Mouse (Mus musculus) gastrocnemius, postnatal 10 days (tissue): ENCODE results near the gene Nicn1. TPM values are rescaled to one million over a fixed set of nuclear protein-coding genes. Genes with fewer than 3 reads are reported as not detected.
"Not testable (repeated sequence)": the region's sequence is repeated elsewhere in the genome, so short reads cannot be mapped to it uniquely, and the experiment has no call there.

Experiments
- DNase-seq: peaks from one replicate; pipeline ENCODE4 v3.0.0; 2021; ENCODE audit warnings: mixed read lengths
- long read RNA-seq, 2 experiments: library from polyadenylated mRNA; stranded (forward); transcript quantifications; one replicate each; pipeline ENCODE4 v2.0.0; 2021
- total RNA-seq, 2 experiments: library from RNA; stranded (reverse); gene quantifications; 2 replicates each; pipeline ENCODE4 v1.2.3; 2021

The Nicn1 gene
- 10 to 100 TPM in 1 of 2 experiments, 1 to 10 TPM in 1; 9.2 to 12.8 TPM for total RNA-seq
- long read RNA-seq, experiment 1, transcript Nicn1-201 (6 exons, 2,133 nt): major isoform, 9 of 13 reads
- long read RNA-seq, experiment 1, partial matches to known transcripts: 1 of 13 reads
- long read RNA-seq, experiment 1, other reads (novel, unspliced or antisense): 3 of 13 reads
- long read RNA-seq, experiment 2, transcript Nicn1-201 (6 exons, 2,133 nt): major isoform, 17 of 21 reads
- long read RNA-seq, experiment 2, partial matches to known transcripts: 1 of 21 reads
- long read RNA-seq, experiment 2, other reads (novel, unspliced or antisense): 3 of 21 reads

- peak; percentile 74 for DNase-seq
Measured at GRCm38 (mm10) chr9:108290016-108290750, at the start of gene Nicn1. Nicn1 (plus strand) TSS chr9:108290429.

DNA sequence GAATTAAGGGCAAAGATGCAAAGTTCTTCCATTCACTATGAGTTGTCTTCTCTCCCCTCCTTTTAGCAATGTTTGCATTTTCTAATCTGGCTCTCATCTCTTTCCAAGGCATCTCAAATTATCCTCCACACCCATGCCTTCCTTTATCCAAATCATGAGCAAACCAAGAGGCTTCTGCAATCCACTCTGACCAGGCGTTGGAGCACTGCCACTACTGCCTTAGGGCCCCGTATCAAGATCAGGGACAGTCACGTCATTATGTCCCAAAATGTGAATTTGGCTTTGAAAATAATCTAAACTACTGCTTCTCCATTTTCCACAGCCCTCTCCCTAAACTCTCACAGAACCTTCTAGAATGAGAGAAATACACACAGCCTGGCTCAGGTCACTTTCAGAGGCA lies 45.7 kb upstream of the Nicn1 start:
- peak; percentile 26 for DNase-seq

DNA sequence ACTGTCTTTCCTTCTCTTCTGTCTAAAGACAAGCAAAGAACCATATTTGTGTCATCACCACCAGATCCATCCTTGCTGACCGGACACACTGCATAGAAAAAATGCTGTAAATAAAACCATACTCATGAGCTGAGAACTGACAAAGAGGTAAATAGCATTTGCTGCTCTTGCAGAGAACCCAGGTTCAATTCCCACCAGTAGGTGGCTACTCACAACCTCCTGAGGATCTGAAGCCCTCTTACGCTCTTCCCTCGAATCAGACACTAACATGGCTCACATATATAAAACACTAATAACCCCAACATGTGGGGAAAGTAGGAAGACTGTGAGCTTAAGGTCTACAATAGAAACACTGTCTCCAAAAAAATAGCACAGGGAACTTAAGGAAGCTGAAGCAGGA lies 45.2 kb upstream of the Nicn1 start:
- no peak for DNase-seq

- DNase-seq: no peak
Measured at GRCm38 (mm10) chr9:108248957-108249356, 41.3 kb upstream of the Nicn1 start.

- peak; percentile 35 for DNase-seq
Measured at GRCm38 (mm10) chr9:108251877-108252276, 38.4 kb upstream of the Nicn1 start.

DNA sequence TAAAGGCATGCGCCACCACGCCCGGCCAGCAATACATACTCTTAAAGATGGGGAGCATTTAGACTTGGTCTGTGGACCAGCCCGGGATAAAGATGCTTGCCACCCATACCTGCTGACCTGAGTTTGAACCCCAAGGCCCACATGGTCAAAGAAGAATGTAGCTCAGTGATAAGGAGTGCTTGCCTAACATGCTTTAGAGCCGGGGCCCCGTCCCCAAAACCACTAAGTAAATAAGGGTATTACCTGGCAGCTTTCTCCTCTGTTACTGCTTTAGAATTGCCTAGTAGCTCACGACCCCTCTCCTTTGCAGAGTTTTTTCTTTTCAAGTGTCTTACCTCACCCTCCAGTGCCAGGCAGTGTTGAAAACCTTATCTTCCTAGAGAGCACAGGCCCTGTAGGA lies 37.5 kb upstream of the Nicn1 start:
- no peak for DNase-seq

DNA sequence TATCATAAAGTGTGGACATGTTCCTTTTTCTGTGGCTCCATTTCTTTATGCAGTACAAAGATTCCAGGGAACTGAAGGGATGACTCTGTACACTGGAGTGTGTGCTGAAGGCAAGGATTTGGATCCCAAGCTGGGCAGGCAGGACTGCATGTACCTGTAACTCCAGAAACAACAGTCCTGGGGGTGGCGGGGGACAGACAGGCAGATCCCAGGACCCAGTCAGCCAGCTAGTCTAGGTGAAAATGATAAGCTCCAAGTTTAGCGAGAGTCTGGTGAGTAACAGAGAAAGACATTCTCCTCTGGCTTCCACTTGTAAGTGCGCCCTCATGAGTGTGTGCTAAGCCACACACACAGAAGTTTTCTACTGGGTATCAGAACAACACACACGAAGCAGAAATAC lies 29.7 kb upstream of the Nicn1 start:
- no peak for DNase-seq

- DNase-seq: peak; percentile 15
Measured at GRCm38 (mm10) chr9:108261865-108262264, 28.4 kb upstream of the Nicn1 start.

DNA sequence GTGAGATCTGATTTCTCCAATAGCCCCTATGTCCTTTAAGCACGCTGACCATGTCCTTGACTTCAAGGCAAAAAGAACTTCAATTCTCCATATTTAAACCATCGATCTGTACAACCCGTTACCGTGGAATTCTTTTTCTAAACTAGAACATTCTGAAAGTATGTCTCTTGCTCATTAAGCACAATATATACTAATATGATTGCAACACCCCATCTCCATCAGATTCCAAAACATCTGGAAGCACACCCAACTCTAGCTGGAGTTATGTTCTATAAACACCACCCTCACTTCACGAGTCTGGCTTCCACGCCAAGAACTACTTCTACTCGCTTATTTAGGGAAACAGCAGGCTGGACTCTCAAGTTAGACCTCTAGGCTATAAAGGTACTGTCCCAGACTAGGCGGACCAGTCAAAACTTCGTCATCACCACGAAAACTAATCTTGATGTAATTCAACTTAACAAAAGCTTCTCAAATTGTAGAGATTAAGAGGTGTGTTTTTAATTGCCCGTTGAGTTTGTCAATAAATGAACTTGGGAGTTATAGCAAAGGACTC lies 27.7 kb upstream of the Nicn1 start:
- DNase-seq: no peak

- no peak for DNase-seq
Measured at GRCm38 (mm10) chr9:108263131-108263681, 27.0 kb upstream of the Nicn1 start.

- DNase-seq: peak; percentile 100
Measured at GRCm38 (mm10) chr9:108263690-108264190, 26.5 kb upstream of the Nicn1 start, which contains the start of gene Dag1. Dag1 (minus strand) TSS chr9:108263958.

GRCm38 (mm10) chr9:108264191-108264921 lies 25.9 kb upstream of the Nicn1 start:
- peak; percentile 59 for DNase-seq

- no peak for DNase-seq
Measured at GRCm38 (mm10) chr9:108266261-108266935, 23.8 kb upstream of the Nicn1 start.

DNA sequence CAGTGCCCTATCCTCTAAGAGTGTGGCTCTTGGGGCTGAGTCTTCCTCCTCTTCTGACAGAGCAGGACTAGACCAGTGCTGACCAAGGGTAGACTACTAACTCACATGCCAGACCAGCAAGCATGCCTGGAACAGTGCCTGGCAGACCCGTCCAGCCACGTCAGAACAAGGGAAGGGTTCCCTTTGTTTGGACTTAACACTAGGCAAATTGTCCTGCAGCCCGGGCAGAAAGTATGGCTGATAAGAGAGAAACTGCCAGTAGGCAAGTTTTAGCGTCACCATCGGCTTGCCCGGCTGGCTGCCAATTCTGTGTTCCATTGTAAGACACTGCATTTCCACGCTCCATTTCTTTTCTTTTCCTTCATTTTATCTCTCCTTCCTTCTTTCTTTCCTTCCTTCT lies 22.5 kb upstream of the Nicn1 start:
- DNase-seq: peak; percentile 37

DNA sequence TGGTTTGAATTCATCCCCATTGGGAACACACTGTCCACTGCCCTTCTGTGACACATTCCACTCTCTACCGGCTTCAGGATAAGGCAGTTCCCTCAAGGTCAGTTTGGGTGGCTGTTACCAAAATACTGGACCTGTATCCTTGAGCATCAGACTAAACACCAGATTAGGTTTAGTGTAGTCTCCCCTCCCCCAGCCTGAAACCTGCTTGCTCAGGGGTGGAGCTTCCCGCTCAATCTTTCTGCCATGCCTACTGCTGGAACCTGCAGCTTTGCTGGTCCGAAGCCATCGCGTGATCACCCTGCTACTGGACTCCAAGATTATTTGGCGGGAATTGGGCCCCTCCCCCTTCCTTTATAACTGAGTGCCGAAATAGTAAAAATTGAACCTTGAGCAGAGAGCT lies 21.5 kb upstream of the Nicn1 start:
- not testable (repeated sequence) for DNase-seq

DNA sequence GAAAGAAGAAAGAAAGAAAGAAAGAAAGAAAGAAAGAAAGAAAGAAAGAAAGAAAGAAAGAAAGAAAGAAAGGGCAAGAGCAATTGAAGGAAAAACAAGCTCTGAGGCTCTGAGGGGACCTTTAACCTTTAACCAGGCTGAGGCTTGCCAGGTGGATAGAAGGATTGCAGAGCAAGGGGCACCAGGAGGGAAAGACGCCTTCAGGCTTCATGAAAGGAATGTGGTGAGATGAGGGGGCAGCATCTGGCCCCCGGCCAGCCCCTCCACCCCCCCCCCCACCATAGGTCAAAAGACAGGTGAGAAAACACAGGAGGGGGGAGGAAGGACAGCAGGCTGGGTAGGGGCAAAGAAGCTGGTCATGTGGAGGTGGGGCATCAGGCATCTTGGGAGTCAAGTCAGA lies 18.3 kb upstream of the Nicn1 start:
- no peak for DNase-seq

GRCm38 (mm10) chr9:108272691-108273090 lies 17.5 kb upstream of the Nicn1 start:
- DNase-seq: no peak

DNA sequence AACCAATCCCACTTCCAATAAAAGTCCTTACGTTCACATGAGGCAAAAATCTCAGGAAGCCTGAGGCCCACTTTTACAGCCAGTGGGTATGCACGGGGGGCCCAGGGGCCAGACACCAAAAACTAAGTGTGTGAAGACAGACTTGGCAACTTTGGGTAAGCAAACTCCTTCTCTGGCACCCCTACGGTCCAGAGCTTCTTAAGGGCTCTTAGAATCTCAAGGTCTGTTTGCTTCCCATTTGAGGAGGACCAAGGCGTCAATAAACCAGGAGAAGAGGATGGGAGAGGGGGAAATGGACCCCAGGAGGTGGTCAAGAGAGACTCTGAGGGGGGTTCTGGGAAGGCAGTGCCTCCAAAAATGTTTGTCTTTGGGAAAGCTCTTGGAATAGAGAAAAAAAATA lies 16.7 kb upstream of the Nicn1 start:
- no peak for DNase-seq

GRCm38 (mm10) chr9:108274476-108275330 lies 15.5 kb upstream of the Nicn1 start:
- peak; percentile 39 for DNase-seq

GRCm38 (mm10) chr9:108275331-108275659 lies 14.9 kb upstream of the Nicn1 start:
- no peak for DNase-seq
